Mouse (Mus musculus) neural tube, postnatal 0 days (tissue): ENCODE data around the gene Dtx4. TPM values are rescaled to one million over a fixed set of nuclear protein-coding genes. Genes with fewer than 3 reads are reported as not detected.

Experiments
- polyA plus RNA-seq: library from polyadenylated mRNA; unstranded; fragments of >200 nt; fragmentation: Nextera tagmentation; extraction: Ambion mirVana; gene quantifications from 2 replicates; pipeline ENCODE4 v1.2.1, GENCODE M21; 2015

Dtx4 gene
- 26.2 and 30.4 TPM in 2 replicates for polyA plus RNA-seq

DNA sequence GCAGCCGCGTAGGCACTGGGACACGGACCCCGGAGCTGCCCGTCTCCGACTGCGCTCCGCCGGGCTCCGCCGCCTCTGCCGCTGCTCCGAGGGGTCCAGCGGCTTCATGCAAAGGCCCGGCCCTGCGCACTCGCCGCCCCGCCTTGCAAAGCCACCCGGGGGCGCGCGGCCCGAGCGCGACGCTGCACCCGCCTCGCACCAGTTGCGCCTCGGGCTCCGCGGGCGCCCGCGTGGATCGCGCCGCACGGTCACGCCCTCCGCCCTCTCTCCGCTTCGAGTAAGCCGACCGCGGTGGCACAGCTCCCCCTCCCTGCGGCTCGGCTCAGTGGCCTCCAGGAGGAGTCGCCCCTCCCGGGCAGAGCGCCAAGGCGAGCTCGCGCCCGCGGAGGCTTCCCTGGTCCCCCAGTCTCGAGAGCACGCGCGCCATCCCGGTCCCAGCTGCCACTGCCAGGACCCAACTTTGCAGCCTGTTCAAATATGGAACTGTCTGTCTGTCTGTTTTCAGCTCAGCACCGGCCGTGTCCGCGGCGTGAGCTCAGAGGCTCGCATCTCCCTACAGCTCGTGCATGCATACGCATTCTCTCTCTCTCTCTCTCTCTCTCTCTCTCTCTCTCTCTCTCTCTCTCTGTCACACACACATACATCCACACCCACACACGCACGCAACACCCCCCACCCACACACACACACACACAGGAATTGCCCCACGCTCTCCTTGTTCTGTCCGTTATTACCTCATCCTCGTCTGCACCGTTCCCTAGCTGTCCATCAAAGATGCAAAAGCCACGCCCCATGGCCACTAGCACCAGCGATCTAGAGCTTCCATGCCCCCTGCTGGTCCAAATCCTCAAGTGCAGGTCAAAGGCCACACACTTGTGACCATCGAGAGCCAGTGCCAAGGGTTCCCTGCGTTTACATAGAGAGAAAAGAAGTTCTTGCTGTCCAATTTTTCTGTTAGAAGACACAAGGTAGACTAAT, at the start of gene Dtx4:
TSS of gene Dtx4 (minus strand) at position 85 of the 978 bp plus-strand sequence.

DNA sequence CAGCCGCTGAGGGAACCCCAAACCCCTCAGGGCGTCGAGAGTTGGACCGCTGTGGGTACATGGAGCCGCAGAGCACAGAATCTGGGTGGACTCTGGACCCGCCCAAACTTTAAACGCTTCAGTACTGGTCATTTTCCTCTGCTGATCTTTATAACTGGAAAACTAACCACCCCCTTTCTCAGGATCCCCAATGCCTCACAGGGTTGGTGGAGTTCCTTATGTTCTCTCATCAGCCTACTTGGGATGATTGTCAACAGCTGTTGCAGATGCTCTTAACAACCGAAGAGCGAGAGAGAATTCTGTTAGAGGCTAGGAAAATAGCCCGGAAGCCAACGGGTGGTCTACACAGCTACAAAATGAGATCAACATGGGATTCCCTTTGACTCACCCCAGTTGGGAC, 44.2 kb upstream of the Dtx4 start, which contains the start of gene Fam111a:
TSS of gene Fam111a (plus strand) at position 301 of the 400 bp plus-strand sequence.

DNA sequence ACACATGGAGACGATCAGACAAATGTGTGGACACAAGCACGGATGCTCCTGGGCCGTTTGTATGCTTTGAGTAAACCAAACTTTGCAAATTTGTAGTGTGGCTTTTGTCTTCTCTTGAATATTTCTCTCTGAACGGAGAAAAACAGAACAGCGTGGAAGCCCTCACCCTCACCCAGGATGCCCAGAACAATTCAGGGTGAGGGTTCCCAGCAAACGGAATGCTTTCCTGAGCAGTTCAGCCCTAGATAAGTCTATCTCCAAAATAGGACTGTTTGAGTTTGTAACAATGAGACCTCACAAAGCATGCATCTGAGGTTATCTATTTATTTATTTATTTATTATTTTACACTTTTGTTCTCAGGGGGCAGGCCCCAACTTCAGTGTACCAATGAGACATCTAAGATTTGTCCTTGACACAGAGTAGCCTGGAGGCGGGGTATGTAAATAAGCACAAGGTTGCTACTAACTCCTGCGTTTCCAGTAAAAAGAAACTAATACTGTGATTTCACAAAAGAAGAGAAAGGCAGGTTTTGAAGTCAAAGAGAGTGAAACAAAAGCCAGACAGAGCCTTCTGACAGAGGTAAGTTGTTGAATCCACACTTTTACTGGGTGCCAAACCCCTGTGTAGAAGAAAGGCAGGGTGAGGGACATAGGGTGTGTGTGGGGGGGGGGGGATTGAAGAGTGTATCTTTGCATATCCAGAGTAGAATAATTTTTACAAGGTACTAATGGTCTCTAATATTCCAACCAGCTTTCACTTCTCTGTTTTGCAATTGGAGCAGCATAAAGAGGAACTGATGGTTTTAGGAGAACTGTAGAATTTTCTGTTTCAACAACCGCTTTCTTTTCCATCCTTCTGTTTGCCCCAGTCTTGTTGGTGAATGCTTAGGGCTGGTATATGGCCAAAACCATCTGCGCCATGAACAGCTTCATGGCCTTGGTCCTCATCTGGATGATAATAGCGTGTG, 40.7 kb downstream of the Dtx4 start, which contains the start of gene Mpeg1:
TSS of gene Mpeg1 (plus strand) at position 498 of the 968 bp plus-strand sequence.

DNA sequence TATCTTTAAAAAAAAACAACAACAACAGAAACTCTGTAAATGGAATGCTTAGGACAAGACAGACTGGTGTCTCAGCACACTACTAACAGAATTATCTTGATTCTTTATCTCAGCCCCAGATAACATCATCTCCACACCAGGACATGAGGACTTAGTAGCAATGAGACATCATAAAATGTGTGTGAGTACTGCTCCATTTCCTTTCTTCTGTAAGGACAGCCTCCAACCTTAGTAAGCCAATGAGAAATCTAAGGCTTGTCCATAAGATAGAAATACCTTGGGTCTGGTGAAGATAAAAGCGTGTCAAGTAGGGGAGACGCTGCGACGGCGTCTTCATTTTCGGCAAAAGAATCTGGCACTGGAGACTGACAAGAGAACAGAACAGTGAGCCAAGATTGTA, 73.6 kb downstream of the Dtx4 start, which contains the start of gene Pfpl:
TSS of gene Pfpl (plus strand) at position 301 of the 400 bp plus-strand sequence.

DNA sequence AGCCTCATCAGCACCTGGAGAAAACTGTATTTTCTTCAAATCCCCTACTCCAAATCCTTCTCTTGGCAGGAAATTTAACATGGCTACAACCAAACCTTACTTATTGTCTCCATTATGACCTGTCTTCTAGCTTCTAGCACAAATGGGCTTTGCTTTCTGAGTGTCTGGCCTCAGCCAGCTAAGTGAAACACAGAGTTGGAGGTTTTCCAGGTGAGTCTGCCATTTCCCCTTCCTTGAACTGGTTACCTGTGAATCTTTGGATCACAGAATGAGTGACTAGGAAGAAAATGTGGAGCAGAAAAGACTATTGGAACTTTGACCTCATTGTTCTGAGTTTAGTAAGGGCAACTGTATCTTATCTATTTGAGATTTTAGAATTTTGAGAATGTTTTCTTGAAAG, 83.9 kb downstream of the Dtx4 start, which contains the start of gene Olfr1441:
TSS of gene Olfr1441 (plus strand) at position 73 of the 400 bp plus-strand sequence.

Other genes with a start within 250 kb of the Dtx4 start
- gene Olfr235, start 240.4 kb downstream of the Dtx4 start, polyA plus RNA-seq: not detected in 2 replicates
- not detected in 2 replicates for gene Olfr1434, start 221.6 kb downstream of the Dtx4 start, polyA plus RNA-seq
- gene Olfr1436, start 202.3 kb downstream of the Dtx4 start, polyA plus RNA-seq: not detected in 2 replicates
- gene Olfr1437, start 176.4 kb downstream of the Dtx4 start, polyA plus RNA-seq: not detected in 2 replicates
- gene Olfr1438-ps1, start 165.5 kb downstream of the Dtx4 start, polyA plus RNA-seq: not detected in 2 replicates
- gene Olfr1440, start 114.2 kb downstream of the Dtx4 start, polyA plus RNA-seq: not detected in 2 replicates
- gene Olfr1441, start 84.0 kb downstream of the Dtx4 start, polyA plus RNA-seq: not detected in 2 replicates
- gene Pfpl, start 73.5 kb downstream of the Dtx4 start, polyA plus RNA-seq: 0.05 TPM in 1 of 2 replicates, not detected in the other
- 1.1 and 1.4 TPM in 2 replicates for gene Mpeg1, start 40.7 kb downstream of the Dtx4 start, polyA plus RNA-seq
- gene Fam111a, start 44.3 kb upstream of the Dtx4 start, polyA plus RNA-seq: 3.4 and 3.5 TPM in 2 replicates
- 0.19 and 0.29 TPM in 2 replicates for gene Gm4952, start 98.5 kb upstream of the Dtx4 start, polyA plus RNA-seq
- gene Glyat, start 131.9 kb upstream of the Dtx4 start, polyA plus RNA-seq: 0.04 TPM in 1 of 2 replicates, not detected in the other
- not detected in 2 replicates for gene Olfr1442, start 169.0 kb upstream of the Dtx4 start, polyA plus RNA-seq
- not detected in 2 replicates for gene Olfr1443, start 176.7 kb upstream of the Dtx4 start, polyA plus RNA-seq
- gene Keg1, start 194.3 kb upstream of the Dtx4 start, polyA plus RNA-seq: not detected in 2 replicates